Mouse (Mus musculus) ES-Bruce4 (cell line): ENCODE results near the gene Sepsecs.

ENCODE experiments used
- EP300 ChIP-seq: IDR thresholded peaks from 2 replicates; pipeline ENCODE4 v1.6.1; 2011; ENCODE audit warnings: low read depth, low read length; ENCODE audit not compliant: insufficient read depth
- POLR2A ChIP-seq: IDR thresholded peaks from one replicate; pipeline ENCODE4 v1.8.1; 2011; ENCODE audit warnings: low read length; ENCODE audit not compliant: insufficient read depth

DNA sequence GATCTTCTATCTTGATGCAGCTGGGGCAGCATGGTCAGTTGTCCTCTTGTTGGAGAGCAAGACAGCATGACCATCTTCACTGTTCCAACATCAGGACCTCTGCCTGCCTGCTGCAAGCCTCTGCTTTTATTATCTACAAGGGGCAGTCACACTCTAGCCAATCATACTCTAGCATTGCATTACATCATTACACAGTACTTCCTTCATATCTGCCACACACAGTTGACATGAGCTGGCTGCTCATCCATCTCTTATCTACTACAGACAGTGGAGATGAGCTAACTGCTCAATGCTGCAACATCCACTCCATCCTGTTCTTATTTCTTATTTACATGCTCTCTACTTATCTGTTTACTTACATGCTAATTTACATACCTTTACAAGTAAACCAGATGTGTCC lies 43.2 kb upstream of the Sepsecs start:
- TF ChIP-seq POLR2A = no peak
- TF ChIP-seq EP300 = no peak
